Mouse (Mus musculus) layer of hippocampus, adult 8-10 months (tissue): ENCODE measurements around the gene Ssr3. TPM values are rescaled to one million over a fixed set of nuclear protein-coding genes. Genes with fewer than 3 reads are reported as not detected.

Experiments used
- DNase-seq, 2 experiments: peaks; one replicate each; pipeline ENCODE4 v3.0.0; 2022; ENCODE audit warnings: low spot score in 2 of 2
- total RNA-seq, 4 experiments: library from RNA; stranded (reverse); gene quantifications; 2 replicates each; pipeline ENCODE4 v1.2.4; 2022

Gene Ssr3
- total RNA-seq, 4 experiments from 2014 or later = 99.4 to 115 (median 107) TPM

- DNase-seq = no peak
Observed at GRCm38 (mm10) chr3:65374729-65375128, 17.7 kb downstream of the Ssr3 start.

DNA sequence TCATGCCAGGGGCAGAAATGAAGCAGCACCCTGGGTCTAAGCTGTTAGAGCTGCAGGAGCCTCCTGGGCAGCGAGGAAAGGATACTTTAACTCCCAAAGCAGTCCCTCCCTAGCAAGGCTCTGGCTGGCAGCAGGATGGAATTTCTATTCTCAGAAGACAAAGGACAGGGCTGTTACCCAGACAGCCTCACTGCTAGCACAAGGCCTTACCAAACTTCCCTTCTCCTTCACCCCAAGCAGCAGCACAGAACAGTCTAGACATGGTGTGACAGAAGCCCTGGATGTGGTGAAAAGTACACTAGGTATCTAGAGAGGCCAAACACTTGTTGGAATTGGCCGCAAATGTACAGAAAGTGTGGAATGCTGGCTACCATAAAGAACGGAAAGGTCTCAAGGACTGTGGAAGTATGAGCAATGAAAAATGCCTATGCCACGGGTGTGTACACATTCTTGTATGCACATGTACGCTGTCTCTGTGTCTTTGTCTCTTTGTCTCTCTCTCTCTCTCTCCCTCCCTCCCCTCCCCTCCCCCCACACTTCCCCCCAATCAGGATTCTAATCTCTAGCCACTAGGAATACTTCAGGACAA is 18.7 kb downstream of the Ssr3 start:
- no peak for DNase-seq

DNA sequence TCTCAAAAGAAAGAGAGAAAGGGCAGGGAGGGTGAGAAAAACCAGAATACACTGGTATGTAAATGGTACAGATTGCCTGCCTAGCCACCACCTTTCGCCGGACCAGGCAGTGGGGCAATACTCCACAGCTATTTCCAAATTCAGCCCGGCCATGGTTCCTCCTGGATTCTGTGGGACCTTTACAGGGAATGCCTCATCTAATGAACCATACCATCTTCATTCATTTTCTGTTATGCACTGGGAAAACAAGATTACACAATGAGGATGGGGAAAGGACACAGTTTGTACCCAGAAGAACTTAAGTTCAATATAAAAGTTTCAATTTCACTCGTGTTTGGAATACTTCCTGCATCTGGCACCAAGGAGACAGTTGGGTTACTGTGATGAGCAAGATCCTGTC is 19.9 kb downstream of the Ssr3 start:
- DNase-seq = no peak

DNA sequence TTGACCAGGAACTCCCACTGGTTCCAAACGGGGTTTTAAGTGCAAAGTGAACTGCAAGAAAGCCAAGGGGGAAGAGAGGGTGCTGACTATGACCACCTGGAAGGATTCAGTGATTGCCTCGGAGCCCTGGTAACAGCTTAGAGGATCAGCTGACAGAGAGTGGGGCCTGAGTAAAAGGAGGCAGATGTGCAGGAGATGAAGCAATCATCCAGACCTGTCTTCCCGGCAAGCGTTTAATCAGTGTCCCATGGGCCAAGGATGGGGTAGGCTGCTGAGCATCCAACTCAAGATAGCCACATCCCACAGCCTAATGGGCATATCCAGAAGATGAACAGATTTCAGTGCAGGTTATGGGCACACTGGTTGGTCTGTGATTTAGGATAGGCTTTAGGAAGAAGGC is 24.5 kb downstream of the Ssr3 start:
- no peak for DNase-seq

DNA sequence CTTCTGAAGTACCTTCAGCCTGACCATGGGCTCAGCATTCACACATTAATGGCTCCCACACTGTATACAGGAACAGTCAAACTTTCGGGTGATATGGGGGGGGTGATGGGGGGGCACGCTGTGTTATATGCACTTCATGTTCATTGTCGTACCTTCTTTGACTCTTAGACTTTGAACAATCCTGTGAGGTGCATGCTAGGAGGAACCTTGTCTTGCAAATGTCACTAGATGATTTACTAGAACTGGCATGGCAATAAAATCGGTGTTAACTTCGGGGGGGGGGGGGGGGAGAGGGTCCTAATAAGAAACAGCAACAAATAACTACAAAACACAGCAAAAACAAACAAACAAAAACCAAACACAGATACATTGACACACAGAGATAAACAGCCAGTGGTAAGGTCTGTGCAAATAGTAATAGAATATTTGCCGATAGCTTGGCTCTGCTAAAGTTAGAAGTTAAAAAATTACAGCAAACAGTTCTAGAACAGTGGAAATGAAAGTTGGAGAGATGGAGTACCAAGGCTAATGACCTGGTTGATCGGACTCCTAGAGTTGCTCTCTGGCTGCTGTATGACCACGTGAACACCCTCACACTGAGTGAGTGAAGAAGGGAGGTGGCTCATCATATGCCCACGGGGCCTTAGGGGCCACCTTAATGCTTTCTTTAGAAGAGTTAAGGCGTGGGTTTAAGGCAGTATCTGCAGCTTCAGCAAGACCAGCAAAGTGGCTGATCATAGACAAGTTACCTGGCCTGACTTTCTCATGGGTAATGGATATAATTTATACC is 26.3 kb downstream of the Ssr3 start:
- DNase-seq = no peak

DNA sequence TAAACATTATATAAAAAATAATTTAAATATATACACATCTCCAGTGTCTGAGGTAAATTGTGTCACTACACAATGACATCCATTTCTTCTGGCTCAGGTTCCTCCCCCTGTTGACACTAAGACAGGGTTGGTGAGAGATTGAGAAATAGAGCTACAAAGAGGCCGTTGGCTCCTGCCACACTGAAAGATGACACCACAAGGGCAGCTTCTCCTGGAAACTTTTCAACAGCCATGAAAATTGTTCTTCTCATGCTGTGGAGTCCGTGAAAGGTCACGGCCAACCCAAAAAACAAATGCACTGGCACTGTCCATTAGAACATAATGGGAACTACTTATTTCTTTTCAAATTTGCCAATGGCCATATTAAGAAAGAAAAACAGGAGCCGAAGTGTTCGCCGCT is 27.2 kb downstream of the Ssr3 start:
- no peak for DNase-seq

GRCm38 (mm10) chr3:65363438-65363837 is 29.0 kb downstream of the Ssr3 start:
- peak in 1 of 2 experiments; percentile 44 for DNase-seq

GRCm38 (mm10) chr3:65360163-65360969 is 32.1 kb downstream of the Ssr3 start:
- DNase-seq = no peak

DNA sequence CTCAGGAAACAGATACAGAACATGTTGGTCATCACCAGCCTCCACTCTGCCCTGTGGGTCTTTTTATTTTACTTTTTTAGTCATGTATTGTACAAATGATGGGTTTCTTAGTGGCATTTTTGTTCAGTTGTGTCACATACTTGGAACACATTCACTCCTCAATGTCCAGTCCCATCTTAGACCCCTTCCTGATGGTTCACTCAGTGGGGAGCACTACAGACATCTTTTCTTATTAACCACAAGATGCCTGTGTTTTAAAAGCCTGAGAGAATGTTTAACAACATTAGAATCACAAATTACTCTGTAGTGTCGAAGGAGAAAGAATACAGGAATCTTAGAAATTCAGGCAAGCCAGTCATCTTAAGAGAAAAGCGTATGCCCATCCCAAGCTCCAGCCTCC is 33.6 kb downstream of the Ssr3 start:
- no peak for DNase-seq

DNA sequence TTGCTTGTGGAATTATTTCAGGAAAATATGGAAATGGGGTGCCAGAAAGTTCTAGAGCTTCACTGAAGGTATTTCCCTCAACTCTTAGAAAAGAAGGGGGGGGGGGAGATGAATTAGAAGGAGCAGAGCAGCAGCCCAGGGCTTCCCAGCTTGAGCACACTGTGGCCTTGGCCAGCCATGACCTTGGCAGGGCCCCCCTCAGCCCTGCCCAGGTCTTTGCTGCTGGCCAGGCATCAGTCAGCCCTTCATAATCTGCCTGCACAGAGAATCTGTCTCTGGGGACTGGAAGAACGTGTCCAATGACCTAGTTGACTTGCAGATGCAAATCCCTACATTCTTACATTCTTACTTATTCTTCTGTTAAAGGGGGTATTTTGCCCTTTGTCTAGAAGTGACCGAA is 34.1 kb downstream of the Ssr3 start:
- no peak for DNase-seq

GRCm38 (mm10) chr3:65355479-65355878 is 36.9 kb downstream of the Ssr3 start:
- no peak for DNase-seq

- no peak for DNase-seq
Observed at GRCm38 (mm10) chr3:65353263-65354037, 39.0 kb downstream of the Ssr3 start.

DNA sequence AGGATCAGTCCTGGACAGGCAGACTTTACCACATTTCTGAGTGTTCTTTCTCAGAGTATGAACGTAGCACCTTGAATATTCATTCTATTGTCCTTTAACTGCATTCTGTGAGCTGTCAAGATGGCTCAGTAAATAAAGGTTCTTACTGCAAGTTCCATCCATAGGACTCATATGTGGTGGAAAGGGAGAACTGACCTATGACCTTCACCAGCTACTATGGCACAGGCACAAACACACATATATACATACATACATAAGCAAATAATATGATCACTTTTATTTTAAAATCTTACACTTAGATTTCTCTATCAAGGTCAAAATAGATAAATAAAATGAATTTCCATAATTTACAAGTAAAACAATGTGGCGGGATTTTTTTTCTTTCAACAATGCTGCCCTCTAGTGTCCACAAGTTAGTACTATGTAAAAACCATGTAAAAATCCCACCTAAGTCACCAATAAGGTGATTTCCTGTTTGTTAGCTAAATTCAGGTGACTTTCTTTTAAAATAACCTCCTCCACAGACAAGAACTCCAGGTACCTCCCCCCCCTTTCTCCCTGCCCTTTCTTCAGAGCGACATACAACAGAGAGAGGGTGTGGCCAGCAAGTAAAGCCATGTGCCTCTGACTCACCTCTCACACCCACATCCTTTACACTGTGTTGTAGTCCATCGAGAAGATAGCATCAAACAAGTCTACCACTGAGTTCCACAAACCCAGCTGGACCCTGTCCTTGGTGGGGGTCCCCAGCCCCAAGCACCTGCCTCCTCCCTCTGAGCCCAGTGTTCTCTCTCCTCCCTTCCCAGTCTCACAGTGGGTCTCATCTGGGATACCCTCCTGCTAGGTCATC is 39.9 kb downstream of the Ssr3 start:
- no peak for DNase-seq

- no peak for DNase-seq
Observed at GRCm38 (mm10) chr3:65346176-65346575, 46.2 kb downstream of the Ssr3 start.

DNA sequence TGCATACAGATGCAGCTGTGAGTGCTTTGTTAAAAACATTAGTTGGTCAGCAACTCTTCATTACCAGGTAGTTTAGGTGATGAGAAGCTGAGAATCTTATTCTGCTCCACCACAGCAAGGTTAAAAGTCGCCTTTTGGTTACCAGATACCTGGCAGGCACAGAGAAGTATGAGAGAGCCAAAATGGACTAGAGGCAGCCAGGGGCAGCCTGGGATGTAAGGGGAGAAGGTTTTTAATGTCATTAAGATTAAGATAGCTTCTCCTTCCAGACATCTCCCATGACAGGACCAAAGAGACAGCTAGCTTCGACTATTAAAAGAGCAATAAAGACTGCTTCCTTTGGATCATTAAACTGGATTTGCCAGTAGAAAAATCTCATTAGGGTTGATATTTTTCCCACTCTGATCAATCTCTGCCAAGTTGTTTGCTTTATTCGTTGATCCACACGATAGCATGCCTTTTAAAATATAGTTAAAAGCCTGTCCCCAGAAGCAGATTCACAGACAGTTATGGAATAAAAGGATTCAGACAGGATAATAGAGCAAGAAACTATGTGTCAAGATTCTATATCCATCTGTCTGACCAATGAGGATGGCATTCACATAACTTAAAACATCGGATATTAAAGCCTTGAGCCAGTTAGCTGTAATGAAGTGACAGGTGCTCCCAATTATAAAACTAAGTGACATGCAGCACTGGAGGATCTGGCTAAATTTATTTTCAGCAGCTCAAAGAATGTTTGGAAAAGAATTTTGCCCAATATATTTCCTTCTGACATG is 52.1 kb downstream of the Ssr3 start:
- no peak for DNase-seq

DNA sequence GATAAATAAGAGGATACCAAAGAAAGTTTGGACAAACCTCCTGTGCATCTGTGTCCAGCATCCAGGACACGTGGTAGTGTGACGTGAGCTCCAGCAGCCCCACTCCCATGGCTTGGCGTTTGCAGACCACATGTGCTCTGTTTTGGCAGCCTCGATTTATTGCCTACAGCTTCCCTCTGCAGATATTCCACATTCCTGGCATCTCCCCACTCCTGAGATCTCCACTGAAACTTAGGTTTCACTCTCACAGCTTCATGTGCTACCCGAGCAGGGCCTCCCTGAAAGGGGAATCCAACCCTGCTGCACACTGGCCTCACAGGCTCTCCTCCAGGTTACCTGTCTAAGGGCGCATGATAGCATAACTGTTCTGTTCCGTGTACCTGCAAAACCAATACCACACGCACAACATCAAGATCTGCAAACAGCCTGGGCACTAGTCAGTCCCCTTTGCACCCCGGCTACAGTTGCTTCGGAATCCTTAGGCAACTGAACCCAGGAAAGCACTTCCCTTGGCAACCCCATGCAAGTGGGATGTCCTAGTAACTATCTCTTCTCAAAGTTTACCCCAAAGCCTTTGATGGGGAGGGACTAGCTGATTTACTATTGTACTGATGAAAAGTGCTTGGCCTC is 54.5 kb downstream of the Ssr3 start:
- DNase-seq = no peak
